Mouse (Mus musculus) spleen, embryonic (tissue): Measurements from ENCODE around the gene P3h4.

ENCODE experiments used
- CTCF ChIA-PET: fragments of 350-600 bp; sonication (Branson Sonifier 250); formaldehyde crosslinking; loops from one replicate; lab custom pipeline; 2022; lab: Charles Lee

The P3h4 gene

DNA sequence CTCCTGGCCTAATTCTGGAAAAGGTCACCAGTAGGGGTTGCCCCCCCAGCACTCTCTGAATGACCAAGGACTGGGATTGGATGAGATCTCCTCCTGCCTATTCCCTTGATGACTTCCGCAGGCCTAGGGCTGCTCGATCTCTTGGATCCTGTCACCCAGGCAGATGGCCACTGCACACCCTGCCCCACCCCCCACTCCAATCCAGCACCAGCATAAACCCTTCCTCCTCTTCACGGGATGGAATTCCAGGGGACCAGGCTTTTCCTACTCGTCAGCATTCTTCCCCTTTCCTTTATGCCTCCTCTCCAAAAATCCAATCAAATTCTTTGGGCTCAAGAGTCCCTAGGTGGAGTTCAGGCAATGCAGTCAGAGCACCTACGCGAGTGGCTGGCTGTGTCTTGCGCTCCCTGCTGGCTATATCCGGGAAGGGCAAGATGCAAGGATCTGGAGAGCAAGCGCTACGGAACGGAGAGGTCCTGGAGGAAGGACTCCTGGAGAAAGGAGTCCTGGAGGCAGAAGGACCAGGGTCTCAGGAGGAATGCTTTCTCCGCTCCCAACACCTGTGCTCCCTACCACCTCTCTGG, 51.6 kb downstream of the P3h4 start:
- CTCF ChIA-PET: no interaction called here

DNA sequence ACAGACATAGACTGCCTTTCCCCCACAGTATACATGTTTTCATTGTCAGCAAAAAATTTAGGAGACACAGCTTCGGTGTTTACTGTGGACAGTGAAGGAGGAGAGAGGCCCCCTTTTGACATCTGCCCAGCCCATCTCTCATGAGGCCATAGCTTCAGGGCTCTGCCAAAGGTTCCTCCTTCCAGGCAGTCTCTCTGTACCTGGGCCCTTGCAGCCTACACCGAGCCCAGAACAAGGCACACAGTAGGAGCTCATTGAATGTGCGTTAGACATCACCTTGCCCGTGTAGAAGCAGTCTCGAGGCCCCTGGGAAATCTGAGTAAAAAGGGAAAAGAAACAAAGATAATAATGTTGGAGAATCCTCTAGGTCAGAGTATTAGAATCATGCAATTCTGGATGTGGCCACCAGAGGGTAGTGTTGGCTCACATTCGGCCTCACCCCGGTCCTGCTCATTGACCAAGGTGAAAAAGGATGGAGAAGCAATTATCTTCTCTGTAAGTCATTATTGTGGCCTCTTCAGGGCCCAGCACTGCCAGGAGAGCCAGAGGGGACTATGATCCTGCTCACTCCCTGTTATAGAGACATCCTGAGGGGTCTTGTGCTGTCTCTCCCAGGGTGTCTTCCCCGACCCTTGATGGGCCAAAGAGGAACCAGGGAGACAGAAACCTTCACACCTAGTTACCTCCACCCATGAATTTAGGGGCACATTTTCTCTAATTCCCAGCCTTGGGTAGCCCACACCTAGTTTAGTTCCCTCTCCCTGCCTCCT, 52.2 kb downstream of the P3h4 start:
- CTCF ChIA-PET: interaction anchor here (0.6 kb wide), 2 partner anchors 56 to 376 kb away, joined by 3 to 4 read pairs; no protein-coding TSS in a partner anchor

GRCm38 (mm10) chr11:100361059-100361458, 53.6 kb downstream of the P3h4 start:
- CTCF ChIA-PET: interaction anchor here (0.7 kb wide), 1 partner anchor 41 kb away, joined by 7 read pairs; no protein-coding TSS in a partner anchor

GRCm38 (mm10) chr11:100360175-100360574, 54.5 kb downstream of the P3h4 start:
- CTCF ChIA-PET: interaction anchor here (0.6 kb wide), 1 partner anchor 49 kb away, joined by 3 read pairs; no protein-coding TSS in a partner anchor
